ENCODE assay signal across 14 mouse cellular contexts in genomic region chr1:24550031-24550430, GRCm38 (mm10). TPM values are rescaled to one million over a fixed set of nuclear protein-coding genes. Genes with fewer than 3 reads are reported as not detected.
DNase-seq lines count a peak whose midpoint lies in the region; ATAC-seq lines count a peak whose summit lies in the region.
"Had no signal": no experiment of that assay in that cellular context is flagged by ENCODE, and none has a peak within 500 bp of the region (broad histone marks: within the 10 kb centered on the region; RNA-seq: fewer than 3 reads in every experiment).

No protein-coding gene starts in this region.

- DNase-seq in cerebellum, adult 9-10 months, result peak; percentile 23
- DNase-seq in cerebellum, postnatal 4 days (ENCODE audit: low spot score in 2 of 2), result no peak
- peak; percentile 11 for DNase-seq in brain, adult 2 months (ENCODE audit: low read depth, low spot score)
- DNase-seq in frontal cortex, postnatal 25 days (ENCODE audit: low spot score in 2 of 2), result no peak
- DNase-seq in spleen, adult 18-20 months, result no peak
- DNase-seq: adrenal gland, adult 8-10 months; liver, embryonic 13.5 days; right cerebral cortex, postnatal 4 days had no signal

- H3K4me3 ChIP-seq in intestine, embryonic 15.5 days (replicated peaks), result no peak overlapping the region
- H3K4me3 ChIP-seq in intestine, embryonic 16.5 days (ENCODE audit: low read length), result no peak overlapping the region
- H3K4me3 ChIP-seq in limb, embryonic 15.5 days, result no peak overlapping the region
- H3K4me3 ChIP-seq: embryonic facial prominence, embryonic 15.5 days; forebrain, embryonic 13.5 days; liver, embryonic 13.5 days had no signal

- 0 out of 2 replicates have a peak, but pooled peaks cover 3% of the 10 kb centered on the region for H3K4me1 ChIP-seq in intestine, embryonic 15.5 days (replicated peaks)
- H3K4me1 ChIP-seq in intestine, embryonic 16.5 days (ENCODE audit: control insufficient read depth, insufficient read depth, low read length), result no peaks in the 10 kb centered on the region
- H3K4me1 ChIP-seq in limb, embryonic 15.5 days, result peaks cover 6% of the 10 kb centered on the region; the same call in 1 of the 2 replicates
- H3K4me1 ChIP-seq: embryonic facial prominence, embryonic 15.5 days; forebrain, embryonic 13.5 days; liver, embryonic 13.5 days had no signal

- no peaks in the 10 kb centered on the region for H3K27me3 ChIP-seq in intestine, embryonic 15.5 days (replicated peaks)
- no peaks in the 10 kb centered on the region for H3K27me3 ChIP-seq in intestine, embryonic 16.5 days (replicated peaks; ENCODE audit: control insufficient read depth, insufficient read depth, low read length)
- H3K27me3 ChIP-seq in limb, embryonic 15.5 days, result no peaks in the 10 kb centered on the region
- H3K27me3 ChIP-seq: embryonic facial prominence, embryonic 15.5 days; forebrain, embryonic 13.5 days; liver, embryonic 13.5 days had no signal

- no peak for ATAC-seq in intestine, embryonic 15.5 days
- no peak for ATAC-seq in intestine, embryonic 16.5 days
- ATAC-seq in limb, embryonic 15.5 days (ENCODE audit: insufficient number of reproducible peaks, low FRiP score, low TSS enrichment, low read depth), result no peak
- ATAC-seq: forebrain, embryonic 13.5 days had no signal

- no peaks in the 10 kb centered on the region for H3K36me3 ChIP-seq in intestine, embryonic 15.5 days
- H3K36me3 ChIP-seq in intestine, embryonic 16.5 days (ENCODE audit: control insufficient read depth, insufficient read depth, low read length), result no peaks in the 10 kb centered on the region
- no peaks in the 10 kb centered on the region for H3K36me3 ChIP-seq in limb, embryonic 15.5 days
- H3K36me3 ChIP-seq: embryonic facial prominence, embryonic 15.5 days; liver, embryonic 13.5 days had no signal

- WGBS in intestine, embryonic 15.5 days, result 33% methylated on average over 10 of the region's 10 CpGs
- WGBS in intestine, embryonic 16.5 days, result 41% methylated on average over 10 of the region's 10 CpGs
- 20% methylated on average over 10 of the region's 10 CpGs for WGBS in limb, embryonic 15.5 days

- H3K4me2 ChIP-seq in intestine, embryonic 15.5 days (replicated peaks), result 0 out of 2 replicates have a peak overlapping the region, but pooled peaks have one; percentile 7
- H3K4me2 ChIP-seq in intestine, embryonic 16.5 days (ENCODE audit: low read depth, low read length), result no peak overlapping the region
- peak overlapping the region; percentile 31 for H3K4me2 ChIP-seq in limb, embryonic 15.5 days
- H3K4me2 ChIP-seq: embryonic facial prominence, embryonic 15.5 days; forebrain, embryonic 13.5 days; liver, embryonic 13.5 days had no signal

- no peak overlapping the region for H3K9ac ChIP-seq in intestine, embryonic 15.5 days
- H3K9ac ChIP-seq in intestine, embryonic 16.5 days (ENCODE audit: low read depth, low read length), result no peak overlapping the region
- H3K9ac ChIP-seq in limb, embryonic 15.5 days, result no peak overlapping the region
- H3K9ac ChIP-seq: embryonic facial prominence, embryonic 15.5 days; forebrain, embryonic 13.5 days; liver, embryonic 13.5 days had no signal

- H3K9me3 ChIP-seq in intestine, embryonic 15.5 days, result no peaks in the 10 kb centered on the region
- H3K9me3 ChIP-seq in intestine, embryonic 16.5 days (ENCODE audit: control insufficient read depth, low read length), result no peaks in the 10 kb centered on the region
- no peaks in the 10 kb centered on the region for H3K9me3 ChIP-seq in limb, embryonic 15.5 days
- H3K9me3 ChIP-seq: embryonic facial prominence, embryonic 15.5 days; forebrain, embryonic 13.5 days; liver, embryonic 13.5 days had no signal

- no peak overlapping the region for H3K27ac ChIP-seq in intestine, embryonic 15.5 days
- no peak overlapping the region for H3K27ac ChIP-seq in intestine, embryonic 16.5 days (ENCODE audit: low read length)
- peak overlapping the region; percentile 59 for H3K27ac ChIP-seq in limb, embryonic 15.5 days
- H3K27ac ChIP-seq: embryonic facial prominence, embryonic 15.5 days; forebrain, embryonic 13.5 days; liver, embryonic 13.5 days had no signal

RNA-seq across cellular contexts. Expression of gene Col19a1, which starts 37.2 kb away (rescaled TPM):
- 0.75 and 0.80 TPM in 2 replicates for polyA plus RNA-seq in intestine, embryonic 15.5 days (2015; fragmentation: Nextera tagmentation; extraction: Ambion mirVana)
- 0.42 and 0.54 TPM in 2 replicates for polyA plus RNA-seq in intestine, embryonic 16.5 days (2015; fragmentation: Nextera tagmentation; extraction: Ambion mirVana)
- polyA plus RNA-seq in limb, embryonic 15.5 days (2015; fragmentation: Nextera tagmentation; extraction: Ambion mirVana), result 5.7 and 6.0 TPM in 2 replicates
- polyA plus RNA-seq: large intestine, adult 2 months had no signal

Comparison
In these comparisons a context has a peak if more than half of its experiments do, and no peak if none do; other contexts are left out.
1. DNase-seq: peak in cerebellum, adult 9-10 months (single experiment) and brain, adult 2 months (single experiment); none in cerebellum, postnatal 4 days (0 of 2), frontal cortex, postnatal 25 days (0 of 2) and spleen, adult 18-20 months (0 of 2).